Mouse (Mus musculus): ENCODE data around the gene Plxna3.

- TF ChIP-seq POLR2A (IDR thresholded peaks at IDR 0.05; ENCODE audit: low read depth, low read length) = peak; percentile 48
- no peak for TF ChIP-seq CTCF (IDR thresholded peaks at IDR 0.05; ENCODE audit: borderline replicate concordance, insufficient read depth, low read length)
Observed at GRCm38 (mm10) chrX:74281041-74281731, 47.7 kb upstream of the Plxna3 start.

All from embryonic fibroblast, embryonic 13.5 days (primary cell).